Mouse (Mus musculus): Measurements from ENCODE around the gene 4930415O20Rik.

Gene 4930415O20Rik

DNA sequence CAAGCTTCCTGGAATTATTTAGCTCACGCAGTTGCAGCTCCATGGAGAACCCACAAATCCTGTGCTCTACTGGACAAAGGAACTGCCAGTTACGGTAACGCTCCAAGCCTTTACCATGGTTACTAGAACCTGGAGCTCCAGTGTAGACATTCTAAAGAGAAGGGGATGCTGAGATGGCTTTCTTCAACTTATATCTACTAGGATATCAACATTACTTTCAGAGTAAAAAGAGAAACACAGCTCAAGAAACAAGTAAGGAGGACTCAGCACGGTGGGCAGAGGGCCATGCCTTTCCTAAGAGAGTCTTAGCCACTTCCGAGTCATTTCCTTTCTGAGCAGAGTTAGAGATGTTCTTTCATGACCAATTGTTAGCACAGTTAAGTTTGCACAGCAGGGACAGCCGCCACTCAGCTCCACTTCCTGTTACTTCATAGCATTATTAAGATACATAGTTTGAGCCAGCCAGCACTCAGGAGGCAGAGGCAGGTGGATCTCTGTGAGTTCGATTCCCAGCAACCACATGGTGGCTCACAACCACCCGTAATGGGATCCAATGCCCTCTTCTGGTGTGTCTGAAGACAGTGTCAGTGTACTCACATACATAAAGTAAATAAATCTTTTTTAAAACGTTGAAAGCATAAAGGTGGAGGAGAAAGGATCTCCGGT, at the start of gene 4930415O20Rik, which contains the start of gene Ccnt1:
Gene 4930415O20Rik (plus strand): TSS at position 132 of the 666 bp plus-strand sequence.
Gene Ccnt1 (minus strand): TSS at position 51 of the 666 bp plus-strand sequence.
- DNase-seq (ENCODE audit: extremely low spot score), result no peak

GRCm38 (mm10) chr15:98521245-98521644, 49.6 kb upstream of the 4930415O20Rik start:
- DNase-seq (ENCODE audit: extremely low spot score), result no peak

- DNase-seq (ENCODE audit: extremely low spot score), result no peak
These were observed 44.7 kb upstream of the 4930415O20Rik start for GRCm38 (mm10) chr15:98526057-98526456.

GRCm38 (mm10) chr15:98527056-98527771, 43.6 kb upstream of the 4930415O20Rik start:
- DNase-seq (ENCODE audit: extremely low spot score), result no peak

GRCm38 (mm10) chr15:98528066-98528563, 42.7 kb upstream of the 4930415O20Rik start:
- DNase-seq (ENCODE audit: extremely low spot score), result no peak

DNA sequence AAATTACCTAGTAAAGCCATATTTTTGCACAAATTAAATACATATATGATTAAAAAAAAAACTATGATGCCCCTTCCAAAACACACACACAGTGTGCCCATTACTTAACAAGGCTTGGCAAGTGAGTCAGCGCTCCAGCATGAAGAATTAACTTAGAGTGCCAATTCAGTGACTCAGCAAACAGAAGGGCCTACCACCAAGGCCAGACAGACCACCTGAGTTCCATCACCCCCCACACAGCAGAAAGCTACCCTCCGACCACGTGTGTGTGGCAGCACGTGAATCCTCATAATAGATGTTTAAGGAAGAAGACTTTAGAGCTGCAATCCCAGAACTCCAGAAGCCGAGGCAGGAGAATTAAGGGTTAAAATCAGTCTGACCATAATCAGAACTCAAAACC, 38.5 kb upstream of the 4930415O20Rik start:
- DNase-seq (ENCODE audit: extremely low spot score), result no peak

DNA sequence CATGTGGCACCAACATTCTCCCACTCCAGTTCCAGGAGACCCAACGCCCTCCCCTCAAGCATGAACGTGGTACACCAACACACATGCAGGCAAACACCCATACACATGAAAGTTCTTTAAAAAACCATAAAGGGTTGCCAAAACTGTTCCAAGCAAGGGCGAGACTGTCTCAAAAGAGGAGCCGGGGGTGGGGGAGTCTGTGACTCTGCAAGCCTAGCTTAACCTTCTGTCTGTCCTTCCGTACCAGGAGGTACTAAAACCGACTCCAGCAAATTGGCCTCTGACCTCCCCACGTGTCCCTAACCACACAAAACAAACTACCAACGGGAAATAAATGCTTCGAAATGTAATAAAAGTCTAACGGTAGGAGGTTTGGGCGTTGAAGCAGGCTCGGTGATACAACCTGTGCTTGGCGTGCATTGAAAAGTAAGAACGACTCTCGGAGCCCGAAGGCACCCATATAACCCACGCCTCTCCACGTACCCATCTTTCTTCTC, 37.7 kb upstream of the 4930415O20Rik start:
- DNase-seq (ENCODE audit: extremely low spot score), result peak; percentile 49

GRCm38 (mm10) chr15:98533881-98534627, 36.8 kb upstream of the 4930415O20Rik start, which contains the start of gene Kansl2:
Gene Kansl2 (minus strand): TSS chr15:98534264.
- DNase-seq (ENCODE audit: extremely low spot score), result peak; percentile 97

DNA sequence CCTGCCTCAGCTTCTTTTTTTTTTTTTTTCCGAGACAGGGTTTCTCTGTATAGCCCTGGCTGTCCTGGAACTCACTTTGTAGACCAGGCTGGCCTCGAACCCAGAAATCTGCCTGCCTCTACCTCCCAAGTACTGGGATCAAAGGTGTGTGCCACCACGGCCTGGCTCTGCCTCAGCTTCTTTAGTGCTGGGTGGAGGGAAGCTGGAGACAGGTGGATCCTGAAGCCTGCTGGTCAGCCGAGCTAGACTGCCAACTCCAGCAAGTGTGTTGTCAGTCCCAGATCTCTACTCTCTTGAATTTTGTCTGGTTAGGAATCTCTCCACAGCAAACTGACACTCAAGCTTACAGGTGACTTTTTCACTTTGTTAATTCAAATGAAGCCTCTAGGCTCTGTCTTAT, 34.9 kb upstream of the 4930415O20Rik start:
- no peak for DNase-seq (ENCODE audit: extremely low spot score)

GRCm38 (mm10) chr15:98536828-98537510, 33.8 kb upstream of the 4930415O20Rik start:
- no peak for DNase-seq (ENCODE audit: extremely low spot score)

GRCm38 (mm10) chr15:98537923-98538322, 32.9 kb upstream of the 4930415O20Rik start:
- DNase-seq (ENCODE audit: extremely low spot score), result no peak

GRCm38 (mm10) chr15:98541064-98541463, 29.7 kb upstream of the 4930415O20Rik start:
- no peak for DNase-seq (ENCODE audit: extremely low spot score)

DNA sequence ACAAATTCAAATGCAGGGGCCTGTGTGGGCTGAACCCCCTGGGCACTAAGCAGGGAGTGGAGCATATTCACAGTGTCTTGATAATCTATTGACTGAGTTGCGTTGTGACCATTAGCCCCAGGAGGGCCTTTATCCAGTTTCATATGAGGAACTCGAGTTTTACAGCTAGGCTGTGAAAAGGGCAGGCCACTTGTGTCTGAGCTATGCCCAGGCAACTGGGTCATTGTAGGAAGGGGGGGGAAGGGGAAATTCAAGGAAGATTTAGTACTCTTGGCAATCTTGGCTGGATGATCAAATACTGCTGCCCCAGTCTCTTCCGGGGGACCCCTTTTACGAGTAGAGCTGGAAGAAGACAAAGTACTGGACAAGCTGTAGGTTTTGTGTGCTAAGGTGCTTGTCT, 27.5 kb upstream of the 4930415O20Rik start:
- no peak for DNase-seq (ENCODE audit: extremely low spot score)

GRCm38 (mm10) chr15:98545151-98545550, 25.7 kb upstream of the 4930415O20Rik start:
- DNase-seq (ENCODE audit: extremely low spot score), result no peak

- no peak for DNase-seq (ENCODE audit: extremely low spot score)
These were observed 24.0 kb upstream of the 4930415O20Rik start for GRCm38 (mm10) chr15:98546843-98547242.

GRCm38 (mm10) chr15:98552758-98553157, 18.0 kb upstream of the 4930415O20Rik start:
- no peak for DNase-seq (ENCODE audit: extremely low spot score)

GRCm38 (mm10) chr15:98555881-98556280, 14.9 kb upstream of the 4930415O20Rik start:
- no peak for DNase-seq (ENCODE audit: extremely low spot score)

DNA sequence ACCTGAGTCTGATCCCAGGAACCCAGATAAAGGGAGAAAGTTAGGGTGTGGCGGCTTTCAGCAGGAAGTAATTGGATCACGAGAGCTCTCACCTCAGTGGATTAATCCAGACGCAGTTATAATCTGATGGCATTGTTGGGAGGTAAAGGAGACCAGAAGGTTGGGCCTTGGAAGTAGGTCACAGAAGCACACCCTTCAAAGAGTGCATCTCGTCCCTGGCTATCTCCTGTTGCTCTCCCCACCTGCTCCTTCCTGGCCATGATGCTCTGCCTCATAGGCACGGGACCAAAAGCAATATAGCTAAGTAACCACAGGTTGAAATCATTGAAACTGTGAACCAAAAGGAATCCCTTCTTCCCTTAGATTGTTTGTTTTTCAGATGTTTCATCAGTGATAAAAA, 13.6 kb upstream of the 4930415O20Rik start:
- no peak for DNase-seq (ENCODE audit: extremely low spot score)

DNA sequence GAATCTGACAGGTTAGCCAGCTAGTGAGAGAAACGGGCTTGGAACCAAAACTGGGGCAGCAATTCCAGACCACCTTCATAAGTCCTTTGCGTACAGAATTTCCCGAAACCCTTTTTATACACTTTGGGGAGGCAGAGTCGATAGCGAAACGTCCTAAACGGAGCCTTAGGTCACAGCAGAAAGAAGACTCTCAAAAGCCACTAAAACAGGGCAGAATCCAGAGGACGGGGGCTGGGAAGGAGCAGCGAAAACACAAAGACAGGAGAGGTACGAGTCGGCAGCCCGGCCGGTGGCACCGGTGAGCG, 3.9 kb upstream of the 4930415O20Rik start:
- no peak for DNase-seq (ENCODE audit: extremely low spot score)

- peak; percentile 100 for DNase-seq (ENCODE audit: extremely low spot score)
These were observed 3.3 kb upstream of the 4930415O20Rik start for GRCm38 (mm10) chr15:98567278-98568134.

Data from embryo, embryonic 9.5 days (tissue).